Mouse (Mus musculus): ENCODE results near the gene 2410004P03Rik. TPM values are rescaled to one million over a fixed set of nuclear protein-coding genes. Genes with fewer than 3 reads are reported as not detected.

Gene 2410004P03Rik
- polyA plus RNA-seq, 1 experiment from 2014 or later: 3.4 TPM

- no peak overlapping the region for H3K9ac ChIP-seq (replicated peaks; ENCODE audit: low read length)
- 93% methylated on average over 2 of the region's 2 CpGs for WGBS
- DNase-seq (no peak), ATAC-seq (ENCODE audit: low FRiP score, low TSS enrichment) (no peak)
- no peak overlapping the region for H3K4me2 ChIP-seq (ENCODE audit: low read length)
- no peak overlapping the region for H3K27ac ChIP-seq (replicated peaks; ENCODE audit: low read depth, low read length)
- no peak overlapping the region for H3K4me3 ChIP-seq (replicated peaks; ENCODE audit: low read depth, low read length)
- no peaks in the 10 kb centered on the region for H3K27me3 ChIP-seq (ENCODE audit: control insufficient read depth, insufficient read depth, low read length)
- 0 out of 2 replicates have a peak, but pooled peaks cover 5% of the 10 kb centered on the region for H3K36me3 ChIP-seq (ENCODE audit: control insufficient read depth, insufficient read depth, low read length)
- no peaks in the 10 kb centered on the region for H3K9me3 ChIP-seq (ENCODE audit: control insufficient read depth, low read length)
- no peaks in the 10 kb centered on the region for H3K4me1 ChIP-seq (ENCODE audit: control insufficient read depth, insufficient read depth, low read length)
Measured at GRCm38 (mm10) chr12:16992355-16992754, 19.2 kb downstream of the 2410004P03Rik start.

GRCm38 (mm10) chr12:16991376-16991775 lies 20.2 kb downstream of the 2410004P03Rik start:
- Histone ChIP-seq H3K4me1 (ENCODE audit: control insufficient read depth, insufficient read depth, low read length) (no peaks in the 10 kb centered on the region), H3K9ac (replicated peaks; ENCODE audit: low read length) (no peak overlapping the region), H3K9me3 (ENCODE audit: control insufficient read depth, low read length) (no peaks in the 10 kb centered on the region), H3K27me3 (ENCODE audit: control insufficient read depth, insufficient read depth, low read length) (no peaks in the 10 kb centered on the region), H3K4me2 (ENCODE audit: low read length) (no peak overlapping the region), H3K4me3 (replicated peaks; ENCODE audit: low read depth, low read length) (no peak overlapping the region), H3K27ac (replicated peaks; ENCODE audit: low read depth, low read length) (no peak overlapping the region), H3K36me3 (ENCODE audit: control insufficient read depth, insufficient read depth, low read length) (0 out of 2 replicates have a peak, but pooled peaks cover 12% of the 10 kb centered on the region)
- ATAC-seq (ENCODE audit: low FRiP score, low TSS enrichment): no peak
- DNase-seq: no peak
- 84% methylated on average over 2 of the region's 2 CpGs for WGBS

GRCm38 (mm10) chr12:16985778-16986177 lies 25.7 kb downstream of the 2410004P03Rik start:
- peaks cover 42% of the 10 kb centered on the region for H3K36me3 ChIP-seq (ENCODE audit: control insufficient read depth, insufficient read depth, low read length)
- H3K27ac ChIP-seq (replicated peaks; ENCODE audit: low read depth, low read length): no peak overlapping the region
- H3K4me3 ChIP-seq (replicated peaks; ENCODE audit: low read depth, low read length): no peak overlapping the region
- no peak overlapping the region for H3K9ac ChIP-seq (replicated peaks; ENCODE audit: low read length)
- DNase-seq (no peak), ATAC-seq (ENCODE audit: low FRiP score, low TSS enrichment) (no peak)
- no peaks in the 10 kb centered on the region for H3K9me3 ChIP-seq (ENCODE audit: control insufficient read depth, low read length)
- H3K27me3 ChIP-seq (ENCODE audit: control insufficient read depth, insufficient read depth, low read length): no peaks in the 10 kb centered on the region
- WGBS: 97% methylated on average over 1 of the region's 1 CpGs
- H3K4me1 ChIP-seq (ENCODE audit: control insufficient read depth, insufficient read depth, low read length): no peaks in the 10 kb centered on the region
- no peak overlapping the region for H3K4me2 ChIP-seq (ENCODE audit: low read length)

GRCm38 (mm10) chr12:16977120-16977519 lies 34.4 kb downstream of the 2410004P03Rik start:
- no peak overlapping the region for H3K4me3 ChIP-seq (replicated peaks; ENCODE audit: low read depth, low read length)
- peaks cover 86% of the 10 kb centered on the region for H3K36me3 ChIP-seq (ENCODE audit: control insufficient read depth, insufficient read depth, low read length)
- no peak for DNase-seq
- no peak overlapping the region for H3K4me2 ChIP-seq (ENCODE audit: low read length)
- H3K9me3 ChIP-seq (ENCODE audit: control insufficient read depth, low read length): no peaks in the 10 kb centered on the region
- no peaks in the 10 kb centered on the region for H3K4me1 ChIP-seq (ENCODE audit: control insufficient read depth, insufficient read depth, low read length)
- no peak overlapping the region for H3K9ac ChIP-seq (replicated peaks; ENCODE audit: low read length)
- H3K27ac ChIP-seq (replicated peaks; ENCODE audit: low read depth, low read length): no peak overlapping the region
- H3K27me3 ChIP-seq (ENCODE audit: control insufficient read depth, insufficient read depth, low read length): no peaks in the 10 kb centered on the region
- ATAC-seq (ENCODE audit: low FRiP score, low TSS enrichment): no peak

GRCm38 (mm10) chr12:16966811-16967210 lies 44.7 kb downstream of the 2410004P03Rik start:
- no peak overlapping the region for H3K27ac ChIP-seq (replicated peaks; ENCODE audit: low read depth, low read length)
- H3K27me3 ChIP-seq (ENCODE audit: control insufficient read depth, insufficient read depth, low read length): no peaks in the 10 kb centered on the region
- H3K9me3 ChIP-seq (ENCODE audit: control insufficient read depth, low read length): no peaks in the 10 kb centered on the region
- peaks cover 42% of the 10 kb centered on the region for H3K36me3 ChIP-seq (ENCODE audit: control insufficient read depth, insufficient read depth, low read length)
- no peak overlapping the region for H3K4me2 ChIP-seq (ENCODE audit: low read length)
- no peak overlapping the region for H3K9ac ChIP-seq (replicated peaks; ENCODE audit: low read length)
- no peaks in the 10 kb centered on the region for H3K4me1 ChIP-seq (ENCODE audit: control insufficient read depth, insufficient read depth, low read length)
- ATAC-seq (ENCODE audit: low FRiP score, low TSS enrichment): no peak
- no peak for DNase-seq
- 98% methylated on average over 2 of the region's 2 CpGs for WGBS
- H3K4me3 ChIP-seq (replicated peaks; ENCODE audit: low read depth, low read length): no peak overlapping the region

GRCm38 (mm10) chr12:16963354-16963753 lies 48.2 kb downstream of the 2410004P03Rik start:
- no peak overlapping the region for H3K4me3 ChIP-seq (replicated peaks; ENCODE audit: low read depth, low read length)
- DNase-seq (no peak), ATAC-seq (ENCODE audit: low FRiP score, low TSS enrichment) (no peak)
- H3K9ac ChIP-seq (replicated peaks; ENCODE audit: low read length): no peak overlapping the region
- peaks cover 47% of the 10 kb centered on the region for H3K36me3 ChIP-seq (ENCODE audit: control insufficient read depth, insufficient read depth, low read length)
- H3K4me2 ChIP-seq (ENCODE audit: low read length): no peak overlapping the region
- no peaks in the 10 kb centered on the region for H3K9me3 ChIP-seq (ENCODE audit: control insufficient read depth, low read length)
- WGBS: 64% methylated on average over 2 of the region's 2 CpGs
- H3K27ac ChIP-seq (replicated peaks; ENCODE audit: low read depth, low read length): no peak overlapping the region
- H3K27me3 ChIP-seq (ENCODE audit: control insufficient read depth, insufficient read depth, low read length): no peaks in the 10 kb centered on the region
- no peaks in the 10 kb centered on the region for H3K4me1 ChIP-seq (ENCODE audit: control insufficient read depth, insufficient read depth, low read length)

GRCm38 (mm10) chr12:16958851-16959250 lies 52.7 kb downstream of the 2410004P03Rik start:
- ATAC-seq (ENCODE audit: low FRiP score, low TSS enrichment) (no peak), DNase-seq (peak; percentile 25)
- no peak overlapping the region for H3K4me2 ChIP-seq (ENCODE audit: low read length)
- H3K27me3 ChIP-seq (ENCODE audit: control insufficient read depth, insufficient read depth, low read length): no peaks in the 10 kb centered on the region
- no peaks in the 10 kb centered on the region for H3K4me1 ChIP-seq (ENCODE audit: control insufficient read depth, insufficient read depth, low read length)
- H3K9ac ChIP-seq (replicated peaks; ENCODE audit: low read length): no peak overlapping the region
- H3K9me3 ChIP-seq (ENCODE audit: control insufficient read depth, low read length): no peaks in the 10 kb centered on the region
- H3K36me3 ChIP-seq (ENCODE audit: control insufficient read depth, insufficient read depth, low read length): peaks cover 54% of the 10 kb centered on the region
- no peak overlapping the region for H3K4me3 ChIP-seq (replicated peaks; ENCODE audit: low read depth, low read length)
- 76% methylated on average over 1 of the region's 1 CpGs for WGBS
- H3K27ac ChIP-seq (replicated peaks; ENCODE audit: low read depth, low read length): no peak overlapping the region

Other genes starting within 250 kb of the 2410004P03Rik start
- gene Greb1, start 210.8 kb downstream of the 2410004P03Rik start, polyA plus RNA-seq (2014; fragmentation: Nextera tagmentation; extraction: Ambion mirVana): 1.6 and 2.5 TPM in 2 replicates
- gene E2f6, start 200.8 kb downstream of the 2410004P03Rik start, polyA plus RNA-seq (2014; fragmentation: Nextera tagmentation; extraction: Ambion mirVana): 33.4 and 36.9 TPM in 2 replicates
- gene Rock2, start 116.8 kb downstream of the 2410004P03Rik start, polyA plus RNA-seq (2014; fragmentation: Nextera tagmentation; extraction: Ambion mirVana): 17.2 and 17.8 TPM in 2 replicates
- 0.91 and 1.2 TPM in 2 replicates for gene Pqlc3, start 11.3 kb downstream of the 2410004P03Rik start, polyA plus RNA-seq (2014; fragmentation: Nextera tagmentation; extraction: Ambion mirVana)
- gene Kcnf1, start 165.2 kb upstream of the 2410004P03Rik start, polyA plus RNA-seq (2014; fragmentation: Nextera tagmentation; extraction: Ambion mirVana): 2.1 and 2.3 TPM in 2 replicates

Data from midbrain, embryonic 14.5 days (tissue).